Mouse (Mus musculus) adrenal gland, adult 10 weeks (tissue): ENCODE measurements around the gene Hspe1. TPM values are rescaled to one million over a fixed set of nuclear protein-coding genes. Genes with fewer than 3 reads are reported as not detected.

Experiments used
- polyA plus RNA-seq: library from polyadenylated mRNA; stranded (reverse); fragments of 350-450 nt; fragmentation: Illumina TruSeq; extraction: RNeasy Lipid Tissue Mini Kit (QIAGEN cat#74804); gene quantifications from one replicate; pipeline ENCODE4 v1.2.3, GENCODE M21; 2014; ENCODE audit warnings: low read depth, low replicate concordance

Gene Hspe1
- polyA plus RNA-seq = 2,210 TPM

GRCm38 (mm10) chr1:55087932-55088610 is at the start of gene Hspe1, which contains the start of gene Hspd1:
Hspe1 (plus strand) TSS chr1:55088132.
Hspd1 (minus strand) TSS chr1:55088243.

GRCm38 (mm10) chr1:55052355-55052953 is 35.5 kb upstream of the Hspe1 start, which contains the start of gene Coq10b:
Coq10b (plus strand) TSS chr1:55052770.

GRCm38 (mm10) chr1:55130943-55131401 is 43.0 kb downstream of the Hspe1 start, which contains the start of gene Mob4:
Mob4 (plus strand) TSS chr1:55131231.

Other genes with a start within 250 kb of the Hspe1 start
- gene Ankrd44, start 161.7 kb upstream of the Hspe1 start, polyA plus RNA-seq = 27.6 TPM
- gene Sf3b1, start 60.7 kb upstream of the Hspe1 start, polyA plus RNA-seq = 388 TPM
- 382 TPM for gene Coq10b, start 35.4 kb upstream of the Hspe1 start, polyA plus RNA-seq
- gene Hspd1, start 111 bp downstream of the Hspe1 start, polyA plus RNA-seq = 4,562 TPM
- 1,806 TPM for gene Mob4, start 43.1 kb downstream of the Hspe1 start, polyA plus RNA-seq
- 19.8 TPM for gene Rftn2, start 138.7 kb downstream of the Hspe1 start, polyA plus RNA-seq
- gene Mars2, start 149.0 kb downstream of the Hspe1 start, polyA plus RNA-seq = 12.2 TPM